Mouse (Mus musculus) cerebellum, adult 8-10 months (tissue): ENCODE measurements at regions not wholly inside any gene's neighbourhood (a gene's known extent, or its start where the extent isn't known, plus 50 kb on each side); places are given as distances from the start of the nearest gene placed in this dataset.

Experiments
- DNase-seq: peaks from one replicate; pipeline ENCODE4 v3.0.0; 2022

DNA sequence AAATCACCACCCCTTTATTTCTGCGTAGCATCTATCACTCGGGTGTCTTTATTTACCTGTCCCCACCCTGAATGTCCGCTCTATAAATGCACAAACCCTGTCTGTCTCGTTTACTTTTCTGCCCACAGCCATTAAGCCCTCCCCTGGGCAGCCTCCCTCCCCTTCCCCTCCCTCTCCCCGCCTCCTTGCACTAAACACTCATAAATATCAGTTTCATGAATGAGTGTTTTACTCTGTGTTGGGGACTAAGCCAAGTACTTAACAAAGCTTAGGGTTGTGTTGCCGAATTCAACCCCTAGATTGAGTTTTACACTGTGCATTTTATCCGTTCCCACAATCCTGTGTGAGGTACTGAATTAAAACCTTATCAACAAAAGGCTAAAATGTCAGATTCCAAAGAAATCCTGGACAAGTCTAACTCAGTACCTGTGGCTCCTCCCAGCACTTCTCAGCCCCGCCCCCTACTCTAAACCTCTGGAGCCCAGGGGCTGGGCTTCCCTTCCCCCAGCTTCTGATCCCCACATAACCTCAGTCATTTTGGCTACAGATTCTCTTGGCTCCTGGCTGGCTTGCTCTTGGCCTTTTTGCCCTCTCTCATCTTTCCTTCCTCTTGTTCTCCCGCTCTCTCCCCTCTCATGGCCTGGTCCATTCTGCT lies 52.0 kb upstream of the Clint1 start:
- no peak for DNase-seq
